In the genomic region with DNA sequence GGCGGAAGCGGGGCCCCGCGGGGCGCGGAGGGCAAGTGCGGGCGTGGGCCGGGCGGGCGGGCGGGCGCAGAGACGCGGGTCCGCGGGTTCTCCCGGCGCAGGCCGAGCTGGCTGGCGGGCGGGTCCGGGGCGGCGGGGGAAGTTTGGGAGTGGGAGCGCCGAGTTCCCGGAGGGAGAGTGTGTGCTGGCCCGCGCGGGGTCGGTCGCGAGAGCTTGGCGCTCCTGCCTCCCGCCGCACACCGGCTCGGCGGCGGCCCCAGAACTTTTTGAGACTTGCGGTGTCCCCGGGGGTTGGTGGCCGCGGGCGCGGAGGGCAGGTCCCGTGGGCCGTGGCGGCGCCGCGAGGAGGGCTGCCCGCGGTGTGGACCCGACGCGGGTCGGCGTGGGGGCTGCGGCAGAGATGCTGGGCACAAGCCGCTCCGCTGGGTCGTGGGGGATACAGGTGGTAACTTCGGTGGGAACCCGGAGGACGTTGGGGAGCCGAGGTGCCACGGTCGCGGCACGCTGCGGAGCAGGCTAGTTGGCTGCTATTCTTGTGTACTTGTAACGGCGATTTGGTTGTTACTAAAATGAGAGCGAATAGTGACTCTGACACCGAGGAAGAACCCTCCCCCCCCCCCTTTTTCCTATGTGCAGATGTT, we compare ENCODE assay signal across 1 mouse cellular context.
TF ChIP-seq lines count a peak whose summit lies in the region.

No protein-coding gene starts in this region.

TF ChIP-seq in MEL, 35 proteins besides CTCF, POLR2A, EP300 and RAD21 (continued from another document):
- TF ChIP-seq ETS1 (IDR thresholded peaks at IDR 0.05; ENCODE audit: low read depth, low read length): no peak
- TF ChIP-seq E2F4 (IDR thresholded peaks at IDR 0.05; ENCODE audit: borderline replicate concordance, low read depth, low read length): no peak
- TF ChIP-seq ZNF384 (IDR thresholded peaks at IDR 0.05; ENCODE audit: low read depth, low read length): no peak
TF ChIP-seq in MEL: peak in this region for 0.
